Mouse (Mus musculus) MEL (cell line): ENCODE measurements at regions not wholly inside any gene's neighbourhood (a gene's known extent, or its start where the extent isn't known, plus 50 kb on each side); places are given as distances from the start of the nearest gene placed in this dataset.

ENCODE experiments used
- CTCF ChIP-seq, 3 experiments: IDR thresholded peaks in 2 of 3; conservative IDR thresholded peaks in 1 of 3; 2 replicates each; pipeline ENCODE4 v1.5.1; 2011 to 2012; ENCODE audit warnings: low read length in 3 of 3, low read depth in 2 of 3, mild to moderate bottlenecking in 2 of 3, improper control_type of control experiment in 1 of 3, inconsistent platforms in 1 of 3, mixed read lengths in 1 of 3, moderate library complexity in 1 of 3; ENCODE audit not compliant: control insufficient read depth in 1 of 3, insufficient read depth in 1 of 3, poor library complexity in 1 of 3, severe bottlenecking in 1 of 3
- EP300 ChIP-seq, 2 experiments: IDR thresholded peaks; 2 replicates each; pipeline ENCODE4 v1.6.1; 2011; ENCODE audit warnings: improper control_type of control experiment in 2 of 2, low read length in 2 of 2, low read depth in 1 of 2, mild to moderate bottlenecking in 1 of 2
- MYC ChIP-seq: IDR thresholded peaks from 2 replicates; pipeline ENCODE4 v1.6.1; 2011; ENCODE audit warnings: low read depth, mild to moderate bottlenecking, low read length, improper control_type of control experiment, moderate library complexity
- POLR2AphosphoS2 ChIP-seq: IDR thresholded peaks from 2 replicates; pipeline ENCODE4 v1.6.1; 2011; ENCODE audit warnings: low read length, improper control_type of control experiment
- SIN3A ChIP-seq: IDR thresholded peaks from 2 replicates; pipeline ENCODE4 v1.6.1; 2012; ENCODE audit warnings: low read length, improper control_type of control experiment, inconsistent platforms

- TF ChIP-seq POLR2AphosphoS2 (no peak), MYC (no peak), CTCF (IDR thresholded peaks at IDR 0.05 in 2 of 3, conservative IDR thresholded peaks at IDR 0.05 in 1 of 3; ENCODE audit: control insufficient read depth in 1 of 3, insufficient read depth in 1 of 3, low read depth in 2 of 3, low read length in 3 of 3, poor library complexity in 1 of 3, severe bottlenecking in 1 of 3) (no peak), EP300 (IDR thresholded peaks at IDR 0.05; ENCODE audit: low read depth in 1 of 2, low read length in 2 of 2) (no peak), SIN3A (no peak)
Measured at GRCm38 (mm10) chr3:18299502-18299901, 351.3 kb downstream of the Cypt12 start.
